Mouse (Mus musculus) hindbrain, embryonic 15.5 days (tissue): ENCODE data around the gene 4930535I16Rik. TPM values are rescaled to one million over a fixed set of nuclear protein-coding genes. Genes with fewer than 3 reads are reported as not detected.
"Not testable (repeated sequence)": the region's sequence is repeated elsewhere in the genome, so short reads cannot be mapped to it uniquely, and the experiment has no call there.

Source experiments
- ATAC-seq: fragments of 200-750 bp; cut with Nextera tagmentation; 2 replicates; pipeline ENCODE4 v1.8.0; 2017; ENCODE audit warnings: low read depth, moderate number of reproducible peaks, moderate TSS enrichment; ENCODE audit not compliant: low FRiP score
- H3K27ac ChIP-seq: fragments of 300-500 bp; sonication (generic); replicated peaks from 2 replicates; pipeline ENCODE4 v1.5.1; 2015; ENCODE audit warnings: mild to moderate bottlenecking, inconsistent platforms
- H3K27me3 ChIP-seq: fragments of 300-500 bp; sonication (generic); 2 replicates; pipeline ENCODE4 v1.6.1; 2015; ENCODE audit warnings: control low read depth, inconsistent platforms
- H3K36me3 ChIP-seq: fragments of 300-500 bp; sonication (generic); 2 replicates; pipeline ENCODE4 v1.6.1; 2015; ENCODE audit warnings: control low read depth, inconsistent platforms
- H3K4me1 ChIP-seq: fragments of 300-500 bp; sonication (generic); replicated peaks from 2 replicates; pipeline ENCODE4 v1.6.1; 2015; ENCODE audit warnings: control low read depth, inconsistent platforms
- H3K4me2 ChIP-seq: fragments of 300-500 bp; sonication (generic); 2 replicates; pipeline ENCODE4 v1.6.1; 2015; ENCODE audit warnings: moderate library complexity, mild to moderate bottlenecking, inconsistent platforms
- H3K4me3 ChIP-seq: fragments of 300-500 bp; sonication (generic); 2 replicates; pipeline ENCODE4 v1.5.1; 2015; ENCODE audit warnings: mild to moderate bottlenecking, inconsistent platforms
- H3K9ac ChIP-seq: fragments of 300-500 bp; sonication (generic); 2 replicates; pipeline ENCODE4 v1.6.1; 2015; ENCODE audit warnings: inconsistent platforms
- H3K9me3 ChIP-seq: fragments of 300-500 bp; sonication (generic); 2 replicates; pipeline ENCODE4 v1.6.1; 2016; ENCODE audit warnings: control low read depth, inconsistent platforms
- WGBS: fragments of 180-500 bp; shearing (Covaris S2); methylation state at CpG from one replicate; pipeline ENCODE4 v1.1.7; 2015; 5-methylcytosine and 5-hydroxymethylcytosine counted together
- polyA plus RNA-seq: library from polyadenylated mRNA; unstranded; fragments of >200 nt; fragmentation: Nextera tagmentation; extraction: Ambion mirVana; gene quantifications from 2 replicates; pipeline ENCODE4 v1.2.1, GENCODE M21; 2015

Gene 4930535I16Rik
- not detected in 2 replicates for polyA plus RNA-seq

- H3K27ac ChIP-seq = peak within 1 kb of the TSS; percentile 84
- ATAC-seq = peak; percentile 39
- no peaks in the 10 kb centered on the region for H3K27me3 ChIP-seq
- H3K9me3 ChIP-seq = no peaks in the 10 kb centered on the region
- under 1% methylated on average over 62 of the region's 63 CpGs for WGBS
- peaks cover 19% of the 10 kb centered on the region for H3K36me3 ChIP-seq
- H3K9ac ChIP-seq = peak within 1 kb of the TSS; percentile 74
- H3K4me3 ChIP-seq = peak within 1 kb of the TSS; percentile 87
- peak within 1 kb of the TSS; percentile 70 for H3K4me2 ChIP-seq
- H3K4me1 ChIP-seq = peaks cover 33% of the 10 kb centered on the region
These were observed at the start of gene 4930535I16Rik for GRCm38 (mm10) chr4:123917548-123918140. Gene 4930535I16Rik (minus strand): TSS chr4:123918022.

- Histone ChIP-seq H3K9me3 (no peaks in the 10 kb centered on the region), H3K27ac (no peak overlapping the region), H3K4me1 (no peaks in the 10 kb centered on the region), H3K36me3 (no peaks in the 10 kb centered on the region), H3K27me3 (peaks cover 14% of the 10 kb centered on the region), H3K4me2 (no peak overlapping the region), H3K4me3 (no peak overlapping the region), H3K9ac (no peak overlapping the region)
- 66% methylated on average over 9 of the region's 9 CpGs for WGBS
- ATAC-seq = no peak
These were observed 44.9 kb upstream of the 4930535I16Rik start for GRCm38 (mm10) chr4:123962721-123963120.

GRCm38 (mm10) chr4:123960955-123961354 lies 43.1 kb upstream of the 4930535I16Rik start:
- no peaks in the 10 kb centered on the region for H3K9me3 ChIP-seq
- H3K4me2 ChIP-seq = no peak overlapping the region
- 67% methylated on average over 4 of the region's 4 CpGs for WGBS
- H3K4me3 ChIP-seq = no peak overlapping the region
- ATAC-seq = no peak
- H3K9ac ChIP-seq = no peak overlapping the region
- H3K27me3 ChIP-seq = peaks cover 23% of the 10 kb centered on the region
- H3K36me3 ChIP-seq = no peaks in the 10 kb centered on the region
- no peak overlapping the region for H3K27ac ChIP-seq
- peaks cover 9% of the 10 kb centered on the region for H3K4me1 ChIP-seq

- Histone ChIP-seq H3K27me3 (peaks cover 21% of the 10 kb centered on the region), H3K4me3 (no peak overlapping the region), H3K4me2 (no peak overlapping the region), H3K9me3 (no peaks in the 10 kb centered on the region), H3K36me3 (no peaks in the 10 kb centered on the region), H3K9ac (no peak overlapping the region), H3K4me1 (peaks cover 9% of the 10 kb centered on the region), H3K27ac (no peak overlapping the region)
- ATAC-seq = no peak
- WGBS = 71% methylated on average over 4 of the region's 4 CpGs
These were observed 40.1 kb upstream of the 4930535I16Rik start for GRCm38 (mm10) chr4:123957891-123958290.

- H3K36me3 ChIP-seq = no peaks in the 10 kb centered on the region
- ATAC-seq = peak; percentile 59; the same call in 1 of the 2 replicates
- H3K4me2 ChIP-seq = peak overlapping the region; percentile 44; the same call in 1 of the 2 replicates
- 52% methylated on average over 4 of the region's 4 CpGs for WGBS
- peaks cover 9% of the 10 kb centered on the region for H3K4me1 ChIP-seq
- H3K9ac ChIP-seq = no peak overlapping the region
- no peaks in the 10 kb centered on the region for H3K9me3 ChIP-seq
- H3K4me3 ChIP-seq = no peak overlapping the region
- peaks cover 21% of the 10 kb centered on the region for H3K27me3 ChIP-seq
- H3K27ac ChIP-seq = no peak overlapping the region
These were observed 39.6 kb upstream of the 4930535I16Rik start for GRCm38 (mm10) chr4:123957492-123957808.

- WGBS = 7% methylated on average over 31 of the region's 31 CpGs
- H3K9ac ChIP-seq = no peak overlapping the region
- ATAC-seq = peak; percentile 85
- H3K9me3 ChIP-seq = no peaks in the 10 kb centered on the region
- H3K27ac ChIP-seq = no peak overlapping the region
- H3K4me3 ChIP-seq = peak overlapping the region; percentile 13; the same call in 1 of the 2 replicates
- peak overlapping the region; percentile 44 for H3K4me2 ChIP-seq
- H3K36me3 ChIP-seq = no peaks in the 10 kb centered on the region
- peaks cover 12% of the 10 kb centered on the region for H3K4me1 ChIP-seq
- H3K27me3 ChIP-seq = peaks cover 21% of the 10 kb centered on the region
These were observed 39.1 kb upstream of the 4930535I16Rik start for GRCm38 (mm10) chr4:123956703-123957491.

GRCm38 (mm10) chr4:123952059-123952458 lies 34.2 kb upstream of the 4930535I16Rik start:
- no peak overlapping the region for H3K4me2 ChIP-seq
- WGBS = 39% methylated on average over 7 of the region's 8 CpGs
- H3K9me3 ChIP-seq = no peaks in the 10 kb centered on the region
- no peak overlapping the region for H3K9ac ChIP-seq
- no peak for ATAC-seq
- peaks cover 9% of the 10 kb centered on the region; the same call in 1 of the 2 replicates for H3K27me3 ChIP-seq
- peaks cover 13% of the 10 kb centered on the region for H3K4me1 ChIP-seq
- H3K27ac ChIP-seq = no peak overlapping the region
- no peaks in the 10 kb centered on the region for H3K36me3 ChIP-seq
- no peak overlapping the region for H3K4me3 ChIP-seq

GRCm38 (mm10) chr4:123949649-123950048 lies 31.8 kb upstream of the 4930535I16Rik start:
- H3K9ac ChIP-seq = no peak overlapping the region
- H3K27ac ChIP-seq = no peak overlapping the region
- H3K4me1 ChIP-seq = peaks cover 7% of the 10 kb centered on the region; the same call in 1 of the 2 replicates
- no peak overlapping the region for H3K4me2 ChIP-seq
- no peak for ATAC-seq
- WGBS = 76% methylated on average over 10 of the region's 10 CpGs
- H3K27me3 ChIP-seq = no peaks in the 10 kb centered on the region
- H3K9me3 ChIP-seq = no peaks in the 10 kb centered on the region
- H3K4me3 ChIP-seq = no peak overlapping the region
- H3K36me3 ChIP-seq = no peaks in the 10 kb centered on the region

- Histone ChIP-seq H3K4me1 (peaks cover 7% of the 10 kb centered on the region; the same call in 1 of the 2 replicates), H3K9ac (no peak overlapping the region), H3K27ac (no peak overlapping the region), H3K4me2 (no peak overlapping the region), H3K9me3 (no peaks in the 10 kb centered on the region), H3K36me3 (no peaks in the 10 kb centered on the region), H3K4me3 (no peak overlapping the region), H3K27me3 (no peaks in the 10 kb centered on the region)
- no peak for ATAC-seq
- 60% methylated on average over 6 of the region's 6 CpGs for WGBS
These were observed 31.1 kb upstream of the 4930535I16Rik start for GRCm38 (mm10) chr4:123948901-123949300.

GRCm38 (mm10) chr4:123947149-123947548 lies 29.3 kb upstream of the 4930535I16Rik start:
- no peak for ATAC-seq
- Histone ChIP-seq H3K9ac (no peak overlapping the region), H3K27ac (no peak overlapping the region), H3K4me3 (no peak overlapping the region), H3K4me2 (no peak overlapping the region), H3K36me3 (no peaks in the 10 kb centered on the region), H3K27me3 (no peaks in the 10 kb centered on the region; the same call in 1 of the 2 replicates), H3K4me1 (peaks cover 7% of the 10 kb centered on the region; the same call in 1 of the 2 replicates), H3K9me3 (no peaks in the 10 kb centered on the region)
- 47% methylated on average over 5 of the region's 5 CpGs for WGBS

GRCm38 (mm10) chr4:123946701-123947100 lies 28.9 kb upstream of the 4930535I16Rik start:
- Histone ChIP-seq H3K4me1 (0 out of 2 replicates have a peak, but pooled peaks cover 3% of the 10 kb centered on the region), H3K4me2 (no peak overlapping the region), H3K36me3 (no peaks in the 10 kb centered on the region), H3K27me3 (no peaks in the 10 kb centered on the region; the same call in 1 of the 2 replicates), H3K4me3 (no peak overlapping the region), H3K27ac (no peak overlapping the region), H3K9me3 (no peaks in the 10 kb centered on the region), H3K9ac (no peak overlapping the region)
- ATAC-seq = no peak
- 85% methylated on average over 4 of the region's 4 CpGs for WGBS

GRCm38 (mm10) chr4:123940878-123941277 lies 23.1 kb upstream of the 4930535I16Rik start:
- H3K36me3 ChIP-seq = peaks cover 12% of the 10 kb centered on the region
- not testable (repeated sequence) for H3K4me3 ChIP-seq, H3K27me3 ChIP-seq, ATAC-seq, H3K4me1 ChIP-seq, H3K4me2 ChIP-seq, H3K27ac ChIP-seq, H3K9me3 ChIP-seq, H3K9ac ChIP-seq
- WGBS = 87% methylated on average over 7 of the region's 7 CpGs
